Mouse (Mus musculus): ENCODE results near the gene Ubac2. TPM values are rescaled to one million over a fixed set of nuclear protein-coding genes. Genes with fewer than 3 reads are reported as not detected.

Gene Ubac2
- total RNA-seq, 2 experiments from 2014 or later: 34.0 to 36.9 TPM

DNA sequence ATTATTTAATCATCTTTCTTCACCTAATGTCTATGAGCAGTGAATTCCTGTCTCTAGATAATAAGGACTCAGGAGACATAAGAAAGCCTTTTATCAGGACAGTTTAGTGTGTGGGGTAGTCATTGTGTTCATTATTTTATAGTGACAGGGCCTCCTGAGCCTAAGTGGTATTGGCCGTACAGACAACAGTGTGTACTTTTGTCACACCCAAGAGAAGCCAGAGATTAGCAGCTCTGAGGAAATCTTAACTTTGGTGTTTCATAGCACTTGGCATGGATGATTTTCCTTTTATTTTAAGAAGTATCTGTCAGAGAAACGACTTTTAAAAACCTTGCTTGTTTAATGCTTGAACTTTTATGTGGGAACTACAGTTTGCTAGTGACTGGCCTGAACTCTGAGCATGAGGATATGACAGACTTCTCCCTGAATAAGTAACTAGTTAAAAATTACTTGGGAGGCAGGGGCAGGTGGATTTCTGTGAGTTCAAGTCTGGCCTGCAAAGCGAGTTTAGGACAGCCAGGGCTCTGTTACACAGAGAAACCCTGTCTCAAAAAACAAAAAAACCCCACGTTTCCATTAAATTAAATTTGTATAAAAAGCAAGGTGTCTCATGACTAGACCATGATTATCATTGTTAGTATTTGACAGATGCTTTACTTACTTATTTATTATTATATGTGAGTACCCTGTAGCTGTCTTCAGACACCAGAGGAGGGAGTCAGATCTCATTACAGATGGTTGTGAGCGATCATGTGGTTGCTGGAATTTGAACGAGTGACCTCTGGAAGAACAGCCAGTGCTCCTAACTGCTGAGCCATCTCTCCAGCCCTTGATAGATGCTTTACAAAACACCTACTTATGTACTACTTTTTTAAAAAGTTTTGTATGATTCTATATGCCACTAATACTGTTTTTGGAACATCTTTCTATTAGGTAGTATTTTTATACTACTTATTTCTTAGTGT lies 18.0 kb downstream of the Ubac2 start:
- intact Hi-C loops (cut with DNase I): no loop called here
- no peak for TF ChIP-seq CTCF (IDR thresholded peaks at IDR 0.05)
- no peak overlapping the region for H3K4me3 ChIP-seq
- no peak overlapping the region for H3K27ac ChIP-seq
- no peak for DNase-seq (ENCODE audit: extremely low spot score in 1 of 2, low spot score in 2 of 2)

DNA sequence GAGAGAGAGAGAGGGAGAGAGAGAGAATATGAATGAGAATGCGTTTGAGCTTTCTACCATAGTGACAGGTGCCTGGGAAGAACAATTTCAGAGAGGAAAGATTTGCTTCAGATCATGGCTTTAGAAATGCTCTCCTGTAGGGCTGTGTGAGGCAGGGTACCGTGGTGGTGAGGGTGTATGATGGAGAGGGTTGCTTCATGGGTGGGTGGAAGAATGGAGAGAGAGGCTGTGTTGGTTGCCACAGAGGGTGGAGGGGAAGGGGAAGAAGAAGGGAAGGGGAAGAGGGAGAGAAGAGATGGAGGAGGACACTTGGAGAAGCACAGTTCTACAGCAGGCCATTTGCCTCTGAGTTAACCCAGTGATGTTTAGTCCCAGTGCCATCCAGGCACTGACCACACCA lies 19.4 kb downstream of the Ubac2 start:
- intact Hi-C loops (cut with DNase I): no loop called here
- Histone ChIP-seq H3K27ac (no peak overlapping the region), H3K4me3 (no peak overlapping the region)
- no peak for TF ChIP-seq CTCF (IDR thresholded peaks at IDR 0.05)
- no peak for DNase-seq (ENCODE audit: extremely low spot score in 1 of 2, low spot score in 2 of 2)

DNA sequence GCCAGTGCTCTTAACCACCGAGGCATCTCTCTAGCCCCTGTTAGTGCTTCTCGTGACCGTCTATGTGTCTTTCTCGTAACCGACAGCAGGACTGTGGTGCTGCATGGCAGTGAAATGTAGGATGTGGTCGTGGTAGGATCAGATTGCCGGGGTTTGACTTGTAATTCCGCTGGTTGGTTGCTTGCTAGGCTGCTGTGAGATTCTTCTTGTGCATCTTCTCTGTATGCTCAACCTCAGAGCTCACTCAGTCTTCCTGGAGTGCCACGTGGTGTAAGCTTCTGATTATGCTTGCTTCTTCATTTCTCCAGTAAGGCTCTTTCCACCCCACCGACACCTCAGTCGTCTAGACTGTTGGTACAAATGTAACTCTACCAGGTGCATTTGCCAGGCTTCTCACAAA lies 20.1 kb downstream of the Ubac2 start:
- no peak for DNase-seq (ENCODE audit: extremely low spot score in 1 of 2, low spot score in 2 of 2)
- no peak overlapping the region for H3K4me3 ChIP-seq
- intact Hi-C loops (cut with DNase I): no loop called here
- no peak overlapping the region for H3K27ac ChIP-seq
- no peak for TF ChIP-seq CTCF (IDR thresholded peaks at IDR 0.05)

DNA sequence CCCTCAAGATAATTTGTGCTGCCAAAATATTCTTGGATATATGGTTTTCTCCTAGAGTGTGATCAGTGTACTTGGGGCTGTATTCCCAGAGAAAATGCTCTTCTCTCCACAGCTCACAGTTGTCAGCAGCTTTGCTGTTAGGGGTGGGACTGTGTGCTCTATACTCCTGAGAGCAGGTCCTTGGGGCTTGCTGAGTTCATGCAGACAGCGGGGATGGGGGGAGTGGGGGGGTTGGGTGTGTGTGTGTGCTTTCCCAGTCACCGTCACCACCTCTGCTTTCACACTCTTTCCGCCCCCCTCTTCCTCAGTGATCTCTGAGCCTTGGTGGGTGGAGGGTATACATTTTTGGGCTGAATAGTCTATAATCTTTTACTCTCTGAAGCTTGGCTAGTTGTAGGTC lies 20.7 kb downstream of the Ubac2 start:
- H3K4me3 ChIP-seq: no peak overlapping the region
- H3K27ac ChIP-seq: no peak overlapping the region
- no peak for TF ChIP-seq CTCF (IDR thresholded peaks at IDR 0.05)
- intact Hi-C loops (cut with DNase I): no loop called here
- DNase-seq (ENCODE audit: extremely low spot score in 1 of 2, low spot score in 2 of 2): no peak

DNA sequence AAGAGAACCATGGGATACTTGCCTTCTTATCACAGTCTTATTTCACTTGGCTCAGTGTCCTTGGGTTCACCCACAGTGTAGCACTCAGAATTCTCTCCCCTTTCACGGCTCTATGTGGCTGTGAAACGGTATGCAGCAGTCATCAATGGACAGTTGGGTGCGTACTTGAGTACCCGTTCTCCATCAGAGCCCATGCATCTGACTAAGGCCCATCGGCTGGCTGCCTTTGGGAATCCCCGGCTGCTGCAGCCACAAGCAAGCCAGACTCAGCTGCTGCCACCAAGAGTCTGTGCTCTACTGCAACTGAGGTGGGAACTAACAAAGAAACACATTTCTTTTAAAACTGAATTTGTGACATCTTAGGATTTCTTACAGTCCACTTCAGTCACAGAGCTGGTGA lies 23.1 kb downstream of the Ubac2 start:
- Histone ChIP-seq H3K4me3 (no peak overlapping the region), H3K27ac (no peak overlapping the region)
- intact Hi-C loops (cut with DNase I): no loop called here
- DNase-seq (ENCODE audit: extremely low spot score in 1 of 2, low spot score in 2 of 2): no peak
- no peak for TF ChIP-seq CTCF (IDR thresholded peaks at IDR 0.05)

DNA sequence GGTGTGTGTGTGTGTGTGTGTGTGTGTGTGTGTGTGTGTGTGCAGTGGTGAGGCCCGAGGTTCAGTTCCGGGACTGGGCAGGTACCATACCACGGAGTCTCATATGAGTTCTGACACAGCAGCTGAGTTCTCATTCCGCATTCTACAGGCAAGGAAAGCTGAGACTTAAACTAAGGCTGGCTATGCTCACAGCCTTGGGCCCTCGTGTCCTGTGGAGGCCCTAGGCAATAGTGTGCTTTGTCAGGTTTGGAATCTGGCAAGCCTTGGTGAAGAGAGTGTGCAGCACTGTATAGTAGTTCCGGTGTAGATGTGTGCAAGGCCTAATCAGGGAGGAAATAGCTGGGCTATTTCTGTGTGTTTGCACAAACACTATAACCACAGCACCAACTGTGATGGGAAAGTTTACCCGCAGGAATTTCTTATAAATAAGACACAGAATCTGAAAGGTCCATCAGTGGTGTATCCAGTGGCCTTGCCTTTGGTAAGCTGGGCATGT lies 25.0 kb downstream of the Ubac2 start:
- no peak for TF ChIP-seq CTCF (IDR thresholded peaks at IDR 0.05)
- intact Hi-C loops (cut with DNase I): no loop called here
- H3K4me3 ChIP-seq: no peak overlapping the region
- DNase-seq (ENCODE audit: extremely low spot score in 1 of 2, low spot score in 2 of 2): no peak
- H3K27ac ChIP-seq: no peak overlapping the region

DNA sequence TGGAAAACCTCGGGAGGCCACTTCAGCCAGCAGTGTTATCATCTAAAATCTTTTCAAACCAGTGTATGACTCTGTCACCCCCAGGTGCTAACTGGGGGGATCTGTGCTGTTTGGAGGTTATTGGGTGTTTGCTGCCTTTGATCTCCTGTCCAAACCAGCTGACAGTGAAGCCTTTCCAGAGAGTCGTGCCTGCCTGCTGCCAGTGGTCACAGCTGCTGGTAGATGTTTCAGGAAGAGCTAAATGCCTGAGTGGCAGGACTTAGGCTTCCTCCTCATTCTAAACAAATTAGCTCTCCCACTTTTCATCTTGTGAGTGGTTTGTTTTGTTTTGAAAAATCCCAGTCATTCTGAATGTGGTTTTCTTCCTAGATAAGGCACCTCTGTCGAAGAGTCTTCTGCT lies 26.3 kb downstream of the Ubac2 start:
- no peak overlapping the region for H3K4me3 ChIP-seq
- intact Hi-C loops (cut with DNase I): no loop called here
- DNase-seq (ENCODE audit: extremely low spot score in 1 of 2, low spot score in 2 of 2): no peak
- no peak overlapping the region for H3K27ac ChIP-seq
- no peak for TF ChIP-seq CTCF (IDR thresholded peaks at IDR 0.05)

DNA sequence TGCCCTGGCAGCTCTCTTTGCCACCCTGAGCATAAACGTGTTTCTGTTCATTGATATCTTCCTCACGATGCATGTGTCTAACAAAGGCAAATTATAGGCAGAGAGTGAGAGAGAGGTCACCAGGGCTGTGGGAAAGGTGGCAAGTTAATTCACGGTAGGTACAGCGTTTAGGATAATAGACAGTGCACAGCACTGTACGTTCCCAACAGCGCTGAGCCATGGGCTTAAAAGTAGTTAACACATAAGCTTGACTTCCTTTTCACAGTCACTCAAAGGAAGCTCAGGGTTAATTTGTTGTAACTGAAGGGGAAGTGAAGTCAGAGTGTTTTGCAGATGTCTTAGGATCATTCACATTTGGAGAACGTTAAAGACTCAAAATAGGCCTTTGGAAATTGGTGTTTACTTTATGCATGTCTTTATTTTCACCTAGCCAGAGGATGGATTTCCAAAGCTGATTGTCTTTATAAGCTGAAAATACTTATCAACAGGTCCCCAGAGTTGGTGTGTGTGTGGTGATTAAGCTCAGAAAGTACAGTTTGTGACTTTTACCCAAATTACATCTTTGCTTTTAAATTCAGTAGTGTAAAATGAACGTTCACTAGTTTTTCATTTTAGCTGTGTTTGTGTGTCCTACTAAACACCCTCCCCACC lies 28.0 kb downstream of the Ubac2 start:
- intact Hi-C loops (cut with DNase I): no loop called here
- H3K4me3 ChIP-seq: no peak overlapping the region
- no peak for TF ChIP-seq CTCF (IDR thresholded peaks at IDR 0.05)
- no peak overlapping the region for H3K27ac ChIP-seq
- DNase-seq (ENCODE audit: extremely low spot score in 1 of 2, low spot score in 2 of 2): no peak

DNA sequence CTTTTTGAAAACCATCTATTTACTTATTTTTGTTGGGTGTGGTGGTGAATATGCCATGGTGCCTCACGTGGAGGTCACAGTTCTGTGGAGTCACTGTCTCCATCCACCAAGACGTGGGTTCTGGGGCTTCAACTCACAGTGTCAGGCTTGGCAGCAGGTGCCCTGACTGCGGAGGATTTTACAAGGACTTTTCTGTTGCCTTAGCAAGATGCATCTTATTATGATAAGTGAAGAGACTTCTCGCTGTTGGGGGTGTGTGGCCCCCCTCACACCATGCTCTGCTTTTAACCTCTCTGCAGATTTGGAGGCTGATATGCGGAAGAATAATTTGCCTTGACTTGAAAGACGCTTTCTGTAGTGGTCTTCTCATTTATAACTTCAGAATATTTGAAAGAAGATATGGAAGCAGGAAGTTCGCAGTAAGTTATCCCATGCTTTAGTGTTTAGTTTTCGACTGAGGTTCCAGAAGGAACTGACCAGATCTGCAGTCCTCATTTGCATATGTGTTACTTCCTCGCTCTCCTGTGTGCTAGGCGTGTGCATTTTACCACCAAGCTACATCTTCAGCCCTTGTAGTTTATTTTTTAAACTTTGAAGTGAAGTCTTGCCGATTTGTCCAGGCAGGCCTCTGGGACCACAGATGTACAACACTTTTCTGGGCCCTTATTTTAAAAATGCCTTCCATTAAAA lies 28.7 kb downstream of the Ubac2 start:
- Histone ChIP-seq H3K4me3 (no peak overlapping the region), H3K27ac (no peak overlapping the region)
- no peak for DNase-seq (ENCODE audit: extremely low spot score in 1 of 2, low spot score in 2 of 2)
- no peak for TF ChIP-seq CTCF (IDR thresholded peaks at IDR 0.05)
- intact Hi-C loops (cut with DNase I): no loop called here

DNA sequence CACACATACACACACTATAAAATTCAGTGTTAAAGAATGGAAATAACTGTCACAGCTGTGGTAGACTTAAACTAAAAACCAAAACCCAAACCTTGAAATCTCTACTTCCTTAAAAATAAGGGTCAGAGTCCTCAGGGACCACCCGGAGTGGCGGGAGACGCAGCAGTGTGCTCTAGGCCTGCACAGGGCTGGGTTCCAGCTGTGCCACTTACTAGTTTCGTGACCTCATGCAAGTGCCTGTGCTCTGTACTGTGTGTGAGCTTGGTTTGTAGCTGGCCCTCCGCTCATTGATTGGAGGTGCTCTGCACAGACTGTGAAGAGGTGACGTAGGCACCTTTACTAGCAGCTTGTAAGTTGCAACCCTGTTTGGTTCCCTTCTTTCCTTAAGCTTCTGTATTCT lies 31.4 kb downstream of the Ubac2 start:
- H3K27ac ChIP-seq: no peak overlapping the region
- no peak for TF ChIP-seq CTCF (IDR thresholded peaks at IDR 0.05)
- intact Hi-C loops (cut with DNase I): no loop called here
- no peak for DNase-seq (ENCODE audit: extremely low spot score in 1 of 2, low spot score in 2 of 2)
- H3K4me3 ChIP-seq: no peak overlapping the region

DNA sequence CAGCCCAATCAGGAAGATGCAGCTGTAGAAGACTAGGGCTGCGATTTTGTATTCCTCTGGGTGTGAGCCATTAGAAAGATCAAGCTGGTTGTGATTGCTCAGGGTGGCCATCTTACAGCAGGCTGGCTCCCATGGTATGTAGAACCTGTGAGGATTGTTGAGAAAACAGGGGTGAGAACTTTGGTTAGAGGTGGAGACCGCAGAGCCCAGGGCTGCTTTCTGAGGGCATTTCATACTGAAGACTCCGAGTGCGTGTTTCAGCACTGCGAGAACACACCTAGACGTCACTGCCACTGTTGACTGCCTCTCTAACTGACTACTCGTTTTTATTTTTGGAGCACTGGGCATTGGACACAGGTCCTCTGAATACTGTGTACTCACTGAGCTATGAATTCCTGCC lies 34.1 kb downstream of the Ubac2 start:
- no peak overlapping the region for H3K27ac ChIP-seq
- no peak overlapping the region for H3K4me3 ChIP-seq
- TF ChIP-seq CTCF (IDR thresholded peaks at IDR 0.05): no peak
- no peak for DNase-seq (ENCODE audit: extremely low spot score in 1 of 2, low spot score in 2 of 2)
- intact Hi-C loops (cut with DNase I): no loop called here

DNA sequence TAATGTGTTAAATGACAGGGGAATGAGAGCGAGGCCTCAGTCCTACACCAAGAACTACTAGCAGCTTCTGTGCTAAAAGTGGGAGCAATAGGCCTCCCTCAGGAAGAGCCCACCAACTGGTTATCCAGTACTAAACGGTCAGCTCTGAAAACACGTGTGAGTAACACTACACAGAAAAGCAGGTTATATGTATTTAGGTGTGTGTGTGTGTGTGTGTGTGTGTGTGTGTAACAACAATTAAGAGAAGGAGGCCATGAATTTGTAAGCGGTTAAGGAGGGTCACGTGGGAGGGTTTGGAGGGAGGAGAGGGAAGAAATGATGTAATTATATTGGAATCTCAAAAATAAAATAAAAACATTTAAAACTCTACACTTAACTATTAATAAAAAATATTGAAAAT lies 36.7 kb downstream of the Ubac2 start:
- H3K4me3 ChIP-seq: no peak overlapping the region
- DNase-seq (ENCODE audit: extremely low spot score in 1 of 2, low spot score in 2 of 2): no peak
- no peak for TF ChIP-seq CTCF (IDR thresholded peaks at IDR 0.05)
- H3K27ac ChIP-seq: no peak overlapping the region
- intact Hi-C loops (cut with DNase I): no loop called here
